Mouse (Mus musculus): ENCODE data around the gene Rslcan18. TPM values are rescaled to one million over a fixed set of nuclear protein-coding genes. Genes with fewer than 3 reads are reported as not detected.

Gene Rslcan18
- polyA plus RNA-seq, 2 experiments from 2014 or later = 0.24 to 0.37 TPM

Other genes starting within 250 kb of the Rslcan18 start
- gene Gm10767, start 211.3 kb downstream of the Rslcan18 start, polyA plus RNA-seq (2017; shearing (Covaris generic)) = 1 to 10 TPM; 1.5 to 1.7 TPM
- 10 to 100 TPM in 1 of 2 experiments, 1 to 10 TPM in 1; 9.5 to 10.5 TPM for gene Zfp712, start 55.1 kb downstream of the Rslcan18 start, polyA plus RNA-seq (2017; shearing (Covaris generic))
- 1 to 10 TPM; 6.7 to 8.1 TPM for gene Zfp708, start 18.3 kb downstream of the Rslcan18 start, polyA plus RNA-seq (2017; shearing (Covaris generic))
- 1 to 10 TPM; 2.2 to 5.6 TPM for gene Gm28557, start 7.7 kb downstream of the Rslcan18 start, polyA plus RNA-seq (2017; shearing (Covaris generic))
- gene Zfp759, start 5.4 kb upstream of the Rslcan18 start, polyA plus RNA-seq (2017; shearing (Covaris generic)) = 1 to 10 TPM; 2.7 to 3.2 TPM
- 10 to 100 TPM; 22.0 to 28.0 TPM for gene Rsl1, start 56.9 kb upstream of the Rslcan18 start, polyA plus RNA-seq (2017; shearing (Covaris generic))
- gene Zfp455, start 78.2 kb upstream of the Rslcan18 start, polyA plus RNA-seq (2017; shearing (Covaris generic)) = 1 to 10 TPM; 4.3 to 6.5 TPM
- 1 to 10 TPM in 1 of 2 experiments, under 1 TPM in 1; 0.96 to 1.5 TPM for gene Zfp458, start 162.2 kb upstream of the Rslcan18 start, polyA plus RNA-seq (2017; shearing (Covaris generic))
- 1 to 10 TPM in 1 of 2 experiments, under 1 TPM in 1; 0.72 to 1.5 TPM for gene Zfp457, start 190.2 kb upstream of the Rslcan18 start, polyA plus RNA-seq (2017; shearing (Covaris generic))
- 1 to 10 TPM; 6.9 to 7.7 TPM for gene Zfp595, start 216.3 kb upstream of the Rslcan18 start, polyA plus RNA-seq (2017; shearing (Covaris generic))
- 1 to 10 TPM in 1 of 2 experiments, not detected in 1; 2.0 TPM for gene Gm28044, start 244.3 kb upstream of the Rslcan18 start, polyA plus RNA-seq (2017; shearing (Covaris generic))
- 1 to 10 TPM; 2.4 to 2.7 TPM for gene Zfp953, start 244.3 kb upstream of the Rslcan18 start, polyA plus RNA-seq (2017; shearing (Covaris generic))